27 mouse cellular contexts compared by ENCODE assay signal in the genomic region with DNA sequence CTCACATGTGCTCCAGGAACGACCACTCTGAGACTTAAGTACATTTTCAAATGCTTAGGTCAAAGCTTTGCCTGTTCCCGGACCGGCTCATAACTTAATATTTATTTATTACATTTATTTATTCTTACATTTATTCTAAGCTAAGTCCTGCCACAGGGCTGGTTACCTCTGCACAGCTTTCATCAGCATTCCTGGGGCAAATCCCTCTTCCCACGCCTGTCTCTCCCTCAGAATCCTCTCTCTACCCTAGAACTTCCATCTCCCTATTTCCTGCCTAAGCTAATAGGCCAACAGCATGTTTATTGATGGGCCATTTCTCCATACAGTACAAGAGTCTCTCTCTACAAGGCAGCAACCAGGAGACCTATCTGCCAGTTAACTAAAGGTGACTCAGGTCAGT. TPM values are rescaled to one million over a fixed set of nuclear protein-coding genes. Genes with fewer than 3 reads are reported as not detected.
"Had no signal": no experiment of that assay in that cellular context is flagged by ENCODE, and none has a peak within 500 bp of the region (broad histone marks: within the 10 kb centered on the region; RNA-seq: fewer than 3 reads in every experiment).

No protein-coding gene starts in this region.

- H3K36me3 ChIP-seq: midbrain, embryonic 10.5 days; midbrain, embryonic 13.5 days; midbrain, embryonic 15.5 days; neural tube, embryonic 13.5 days; neural tube, embryonic 15.5 days had no signal

- H3K27ac ChIP-seq: midbrain, embryonic 10.5 days; midbrain, embryonic 13.5 days; midbrain, embryonic 15.5 days; neural tube, embryonic 13.5 days; neural tube, embryonic 15.5 days had no signal

- ATAC-seq: midbrain, embryonic 13.5 days; midbrain, embryonic 15.5 days had no signal

- H3K4me3 ChIP-seq: midbrain, embryonic 10.5 days; midbrain, embryonic 13.5 days; midbrain, embryonic 15.5 days; myocyte; neural tube, embryonic 13.5 days; neural tube, embryonic 15.5 days had no signal

- H3K9me3 ChIP-seq: midbrain, embryonic 10.5 days; midbrain, embryonic 13.5 days; midbrain, embryonic 15.5 days; neural tube, embryonic 13.5 days; neural tube, embryonic 15.5 days had no signal

- DNase-seq: lung, adult 18-20 months; lung, embryonic 14.5 days; lung, postnatal 10 days; lung, postnatal 4 days; retina, postnatal 1 day; right cerebral cortex, adult 18-20 months; right cerebral cortex, postnatal 25 days; right cerebral cortex, postnatal 4 days; spleen, adult 18-20 months; thymus, adult 18-20 months; thymus, postnatal 14 days; thymus, postnatal 36 days had no signal

- H3K4me2 ChIP-seq: lung, embryonic 14.5 days; midbrain, embryonic 13.5 days; midbrain, embryonic 15.5 days; neural tube, embryonic 13.5 days; neural tube, embryonic 15.5 days had no signal

- H3K9ac ChIP-seq: lung, embryonic 14.5 days; midbrain, embryonic 13.5 days; midbrain, embryonic 15.5 days; neural tube, embryonic 13.5 days; neural tube, embryonic 15.5 days had no signal

- H3K4me1 ChIP-seq: midbrain, embryonic 15.5 days had no signal

RNA-seq across cellular contexts. Expression of gene Acot5, which starts 1.4 kb away (rescaled TPM):
- total RNA-seq: megakaryocyte, adult 5-6 weeks; megakaryocyte-erythroid progenitor cell, adult 5-6 weeks had no signal
- polyA plus RNA-seq: liver, embryonic 16.5 days; lung, embryonic 14.5 days; lung, embryonic 16.5 days; midbrain, embryonic 10.5 days; midbrain, embryonic 13.5 days; myocyte; neural tube, embryonic 11.5 days; small intestine, adult 2 months; stomach, embryonic 14.5 days; stomach, embryonic 16.5 days had no signal

RNA-seq across cellular contexts. Expression of gene Acot3, which starts 15.8 kb away (rescaled TPM):
- total RNA-seq: megakaryocyte, adult 5-6 weeks; megakaryocyte-erythroid progenitor cell, adult 5-6 weeks had no signal
- polyA plus RNA-seq: myocyte; small intestine, adult 2 months; thymus, postnatal 0 days had no signal

RNA-seq across cellular contexts. Expression of gene Gm49366, which starts 29.0 kb away (rescaled TPM):
- total RNA-seq: megakaryocyte, adult 5-6 weeks; megakaryocyte-erythroid progenitor cell, adult 5-6 weeks had no signal
- polyA plus RNA-seq: liver, embryonic 16.5 days; lung, embryonic 14.5 days; lung, embryonic 16.5 days; midbrain, embryonic 10.5 days; midbrain, embryonic 13.5 days; midbrain, embryonic 15.5 days; myocyte; neural tube, embryonic 11.5 days; neural tube, embryonic 13.5 days; neural tube, embryonic 15.5 days; small intestine, adult 2 months; stomach, embryonic 14.5 days; stomach, embryonic 16.5 days; thymus, postnatal 0 days had no signal

RNA-seq across cellular contexts. Expression of gene Acot4, which starts 29.6 kb away (rescaled TPM):
- polyA plus RNA-seq: myocyte had no signal
